ENCODE assay signal across 25 mouse cellular contexts in the genomic region with DNA sequence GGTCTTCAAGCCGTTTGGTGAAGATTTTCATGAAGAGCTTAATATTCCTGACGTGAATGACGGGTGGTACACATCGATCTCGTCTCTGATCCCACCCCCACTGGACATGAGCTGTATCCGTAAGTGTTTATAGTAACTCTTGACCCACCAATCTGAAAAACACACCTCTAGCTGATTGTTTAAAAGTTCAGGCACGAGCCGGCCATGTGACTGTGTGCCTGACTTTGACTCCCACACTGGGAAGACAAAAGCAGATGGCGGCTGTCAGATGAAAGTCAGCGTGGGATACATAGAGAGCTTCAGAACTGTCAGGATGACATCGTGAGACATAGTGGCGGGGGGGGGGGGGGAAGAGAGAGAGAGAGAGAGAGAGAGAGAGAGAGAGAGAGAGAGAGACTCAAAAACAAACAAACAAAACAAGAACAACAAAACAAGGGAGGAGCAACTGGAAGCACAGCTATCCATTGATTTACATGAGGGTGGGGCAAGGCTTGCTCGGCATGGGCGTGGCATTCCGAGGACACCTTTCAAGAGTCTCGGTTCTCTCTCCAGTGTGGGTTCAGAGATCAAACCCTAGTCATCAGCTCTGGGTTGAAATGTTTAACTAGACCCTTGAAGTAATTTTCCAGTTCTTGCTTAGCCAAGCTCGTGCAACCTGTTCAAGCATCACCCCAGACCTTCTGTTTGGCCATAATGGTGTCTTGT. TPM values are rescaled to one million over a fixed set of nuclear protein-coding genes. Genes with fewer than 3 reads are reported as not detected.
DNase-seq lines count a peak whose midpoint lies in the region; ATAC-seq and TF ChIP-seq lines count a peak whose summit lies in the region.
"Had no signal": no experiment of that assay in that cellular context is flagged by ENCODE, and none has a peak within 500 bp of the region (broad histone marks: within the 10 kb centered on the region; RNA-seq: fewer than 3 reads in every experiment).

No protein-coding gene starts in this region.

- 75% methylated on average over 16 of the region's 17 CpGs for WGBS in kidney, embryonic 15.5 days
- 76% methylated on average over 16 of the region's 17 CpGs for WGBS in kidney, embryonic 16.5 days

- 0 out of 2 replicates have a peak, but pooled peaks cover 3% of the 10 kb centered on the region for H3K4me1 ChIP-seq in kidney, embryonic 15.5 days
- peaks cover 2% of the 10 kb centered on the region for H3K4me1 ChIP-seq in testis, adult 2 months (ENCODE audit: control insufficient read depth, insufficient read depth, low read length)
- no peaks in the 10 kb centered on the region for H3K4me1 ChIP-seq in kidney, embryonic 16.5 days (ENCODE audit: insufficient read depth, low read length)
- H3K4me1 ChIP-seq: embryonic facial prominence, embryonic 12.5 days; liver, embryonic 15.5 days; lung, embryonic 15.5 days; midbrain, embryonic 10.5 days had no signal

- H3K4me3 ChIP-seq in kidney, embryonic 15.5 days (replicated peaks) = no peak overlapping the region
- peak overlapping the region; percentile 50 for H3K4me3 ChIP-seq in testis, adult 2 months (ENCODE audit: control insufficient read depth, low read depth, low read length)
- H3K4me3 ChIP-seq in kidney, embryonic 16.5 days (ENCODE audit: low read length) = no peak overlapping the region
- H3K4me3 ChIP-seq: embryonic facial prominence, embryonic 12.5 days; heart, embryonic 15.5 days; limb, embryonic 10.5 days; liver, embryonic 15.5 days; lung, embryonic 15.5 days; midbrain, embryonic 10.5 days had no signal

- peak; percentile 57 for DNase-seq in kidney, adult 11 months
- no peak for DNase-seq in testis, postnatal 10 days (ENCODE audit: low spot score)
- no peak for DNase-seq in frontal cortex, postnatal 25 days (ENCODE audit: low spot score in 2 of 2)
- DNase-seq: cerebellum, adult 2 months; cerebellum, postnatal 25 days; forebrain, postnatal 0 days; gastrocnemius, postnatal 25 days; heart, postnatal 4 days; liver; lung, postnatal 4 days; thymus, postnatal 14 days had no signal

- TF ChIP-seq CTCF in testis, adult 2 months (IDR thresholded peaks at IDR 0.05; ENCODE audit: control insufficient read depth, insufficient read depth, insufficient replicate concordance, low read depth, low read length) = no peak

- no peak overlapping the region for H3K27ac ChIP-seq in kidney, embryonic 15.5 days
- no peak overlapping the region for H3K27ac ChIP-seq in testis, adult 2 months (ENCODE audit: control insufficient read depth, insufficient read depth, low read depth, low read length)
- no peak overlapping the region for H3K27ac ChIP-seq in kidney, embryonic 16.5 days (ENCODE audit: low read length)
- H3K27ac ChIP-seq: embryonic facial prominence, embryonic 12.5 days; heart, embryonic 15.5 days; hindbrain, embryonic 14.5 days; limb, embryonic 10.5 days; liver, embryonic 15.5 days; lung, embryonic 15.5 days; midbrain, embryonic 10.5 days had no signal

- TF ChIP-seq POLR2A in testis, adult 2 months (IDR thresholded peaks at IDR 0.05; ENCODE audit: control insufficient read depth, low read depth, low read length) = no peak

- no peak overlapping the region for H3K4me2 ChIP-seq in kidney, embryonic 15.5 days
- no peak overlapping the region for H3K4me2 ChIP-seq in kidney, embryonic 16.5 days (replicated peaks; ENCODE audit: low read depth, low read length)
- H3K4me2 ChIP-seq: embryonic facial prominence, embryonic 12.5 days; heart, embryonic 15.5 days; hindbrain, embryonic 14.5 days; liver, embryonic 15.5 days; lung, embryonic 15.5 days had no signal

- H3K27me3 ChIP-seq in kidney, embryonic 15.5 days = no peaks in the 10 kb centered on the region
- H3K27me3 ChIP-seq in testis, adult 2 months (ENCODE audit: control insufficient read depth, insufficient read depth, low read length) = no peaks in the 10 kb centered on the region
- H3K27me3 ChIP-seq in kidney, embryonic 16.5 days (ENCODE audit: insufficient read depth, low read length) = no peaks in the 10 kb centered on the region
- H3K27me3 ChIP-seq: embryonic facial prominence, embryonic 12.5 days; heart, embryonic 15.5 days; liver, embryonic 15.5 days; lung, embryonic 15.5 days had no signal

- H3K9me3 ChIP-seq in kidney, embryonic 15.5 days (replicated peaks) = no peaks in the 10 kb centered on the region
- no peaks in the 10 kb centered on the region for H3K9me3 ChIP-seq in kidney, embryonic 16.5 days (ENCODE audit: low read length)
- H3K9me3 ChIP-seq: embryonic facial prominence, embryonic 12.5 days; heart, embryonic 15.5 days; limb, embryonic 10.5 days; liver, embryonic 15.5 days; lung, embryonic 15.5 days; midbrain, embryonic 10.5 days had no signal

- ATAC-seq in kidney, embryonic 15.5 days (replicated peaks; ENCODE audit: low FRiP score) = no peak
- ATAC-seq in kidney, embryonic 16.5 days (ENCODE audit: low FRiP score, low TSS enrichment) = peak; percentile 42; the same call in 1 of the 2 replicates
- no peak for ATAC-seq in megakaryocyte progenitor cell, adult 5-6 weeks (replicated peaks; ENCODE audit: poor library complexity)
- ATAC-seq in megakaryocyte, adult 5-6 weeks (ENCODE audit: poor library complexity, severe bottlenecking) = no peak
- ATAC-seq: forebrain, postnatal 0 days; inflammation-experienced regulatory T-cells, adult 6 months had no signal

- no peak overlapping the region for H3K9ac ChIP-seq in kidney, embryonic 15.5 days
- no peak overlapping the region for H3K9ac ChIP-seq in kidney, embryonic 16.5 days (replicated peaks; ENCODE audit: low read length)
- H3K9ac ChIP-seq: embryonic facial prominence, embryonic 12.5 days; forebrain, postnatal 0 days; heart, embryonic 15.5 days; hindbrain, embryonic 14.5 days; liver, embryonic 15.5 days; lung, embryonic 15.5 days had no signal

- H3K36me3 ChIP-seq in kidney, embryonic 15.5 days = no peaks in the 10 kb centered on the region
- H3K36me3 ChIP-seq in testis, adult 2 months (ENCODE audit: control insufficient read depth, insufficient read depth, low read length) = no peaks in the 10 kb centered on the region
- no peaks in the 10 kb centered on the region for H3K36me3 ChIP-seq in kidney, embryonic 16.5 days (ENCODE audit: insufficient read depth, low read length)
- H3K36me3 ChIP-seq: embryonic facial prominence, embryonic 12.5 days; heart, embryonic 15.5 days; limb, embryonic 10.5 days; liver, embryonic 15.5 days; lung, embryonic 15.5 days; midbrain, embryonic 10.5 days had no signal

RNA-seq across cellular contexts. Expression of gene Pawr, which starts 32.9 kb away (rescaled TPM):
- 16.5 and 17.5 TPM in 2 replicates for polyA plus RNA-seq in kidney, embryonic 15.5 days (2015; fragmentation: Nextera tagmentation; extraction: Ambion mirVana)
- polyA plus RNA-seq in testis, adult 2 months (2012; rRNA removed) = 0.91 and 1.9 TPM in 2 replicates
- 13.4 and 13.6 TPM in 2 replicates for polyA plus RNA-seq in kidney, embryonic 16.5 days (2015; fragmentation: Nextera tagmentation; extraction: Ambion mirVana)
- 0.54 and 0.64 TPM in 2 replicates for total RNA-seq in megakaryocyte progenitor cell, adult 5-6 weeks (2015)
- 0.17 TPM in 1 of 2 replicates, not detected in the other for total RNA-seq in megakaryocyte progenitor cell, adult 5-6 weeks (2017)
- not detected in 2 replicates for total RNA-seq in megakaryocyte, adult 5-6 weeks (2015)
- 0.07 TPM in 1 of 2 replicates, not detected in the other for total RNA-seq in megakaryocyte, adult 5-6 weeks (2017)
- total RNA-seq: neutrophil, adult 5-6 weeks had no signal
